Mouse (Mus musculus) E14TG2a.4 (cell line): Measurements from ENCODE around the gene Rasal1.

ENCODE experiments used
- H3K27me3 ChIP-seq: 2 replicates; pipeline ENCODE4 v1.6.1; 2014; ENCODE audit warnings: low read length, control low read depth; ENCODE audit not compliant: insufficient read depth
- H3K36me3 ChIP-seq: 2 replicates; pipeline ENCODE4 v1.6.1; 2014; ENCODE audit warnings: low read length, control low read depth; ENCODE audit not compliant: insufficient read depth
- H3K4me1 ChIP-seq: replicated peaks from 2 replicates; pipeline ENCODE4 v1.6.1; 2014; ENCODE audit warnings: low read depth, low read length, control low read depth
- H3K4me3 ChIP-seq: replicated peaks from 2 replicates; pipeline ENCODE4 v1.5.1; 2014; ENCODE audit warnings: mild to moderate bottlenecking, low read length
- H3K9me3 ChIP-seq: 2 replicates; pipeline ENCODE4 v1.6.1; 2014; ENCODE audit warnings: low read length, control low read depth
- CTCF ChIP-seq: conservative IDR thresholded peaks from 2 replicates; pipeline ENCODE4 v1.5.1; 2014; ENCODE audit warnings: low read length
- NANOG ChIP-seq: IDR thresholded peaks from 2 replicates; pipeline ENCODE4 v1.6.1; 2014; ENCODE audit warnings: borderline replicate concordance, low read length, mixed read lengths
- POU5F1 ChIP-seq: IDR thresholded peaks from 2 replicates; pipeline ENCODE4 v1.6.1; 2014; ENCODE audit warnings: low read length, borderline replicate concordance

Gene Rasal1

GRCm38 (mm10) chr5:120618778-120619177, 29.8 kb upstream of the Rasal1 start:
- TF ChIP-seq POU5F1: no peak
- TF ChIP-seq NANOG: no peak
- no peak for TF ChIP-seq CTCF
- no peaks in the 10 kb centered on the region for H3K9me3 ChIP-seq
- peaks cover 90% of the 10 kb centered on the region for H3K36me3 ChIP-seq
- peaks cover 95% of the 10 kb centered on the region for H3K4me1 ChIP-seq
- H3K27me3 ChIP-seq: no peaks in the 10 kb centered on the region
- H3K4me3 ChIP-seq: peak overlapping the region; percentile 50

GRCm38 (mm10) chr5:120619201-120619600, 29.4 kb upstream of the Rasal1 start:
- Histone ChIP-seq H3K9me3 (no peaks in the 10 kb centered on the region), H3K4me1 (peaks cover 95% of the 10 kb centered on the region), H3K27me3 (no peaks in the 10 kb centered on the region), H3K36me3 (peaks cover 94% of the 10 kb centered on the region), H3K4me3 (peak overlapping the region; percentile 50; the same call in 1 of the 2 replicates)
- TF ChIP-seq POU5F1 (no peak), CTCF (peak; percentile 98), NANOG (no peak)

GRCm38 (mm10) chr5:120620375-120621077, 28.1 kb upstream of the Rasal1 start:
- no peaks in the 10 kb centered on the region for H3K27me3 ChIP-seq
- peak overlapping the region; percentile 39; the same call in 1 of the 2 replicates for H3K4me3 ChIP-seq
- H3K4me1 ChIP-seq: peaks cover 94% of the 10 kb centered on the region
- TF ChIP-seq POU5F1: no peak
- TF ChIP-seq CTCF: peak; percentile 99
- H3K36me3 ChIP-seq: peaks cover 100% of the 10 kb centered on the region
- H3K9me3 ChIP-seq: no peaks in the 10 kb centered on the region

GRCm38 (mm10) chr5:120621078-120621765, 27.4 kb upstream of the Rasal1 start:
- no peaks in the 10 kb centered on the region for H3K27me3 ChIP-seq
- H3K36me3 ChIP-seq: peaks cover 100% of the 10 kb centered on the region
- H3K9me3 ChIP-seq: no peaks in the 10 kb centered on the region
- peaks cover 95% of the 10 kb centered on the region for H3K4me1 ChIP-seq
- 0 out of 2 replicates have a peak overlapping the region, but pooled peaks have one; percentile 14 for H3K4me3 ChIP-seq
- TF ChIP-seq NANOG (no peak), CTCF (no peak), POU5F1 (no peak)

DNA sequence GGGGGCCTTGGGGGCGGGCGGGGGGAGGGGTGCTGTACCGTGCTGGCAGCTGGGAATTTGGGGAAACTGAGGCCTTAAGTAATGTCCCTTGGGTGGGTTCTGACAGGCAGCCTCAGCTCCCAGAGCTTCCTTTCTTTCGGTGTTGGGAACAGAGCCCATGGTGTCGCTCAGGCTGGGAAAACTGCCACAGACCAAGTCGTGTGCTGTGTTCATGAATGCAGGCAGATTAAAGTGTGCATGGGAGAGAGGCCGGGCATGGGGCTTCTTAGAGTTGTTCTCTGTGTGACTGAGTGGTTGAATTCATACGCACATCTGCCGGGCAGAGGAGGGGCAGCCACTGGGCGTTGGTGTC, 26.8 kb upstream of the Rasal1 start:
- Histone ChIP-seq H3K4me1 (peaks cover 93% of the 10 kb centered on the region), H3K4me3 (0 out of 2 replicates have a peak overlapping the region, but pooled peaks have one; percentile 20), H3K9me3 (no peaks in the 10 kb centered on the region), H3K27me3 (no peaks in the 10 kb centered on the region), H3K36me3 (peaks cover 98% of the 10 kb centered on the region)
- no peak for TF ChIP-seq CTCF
- TF ChIP-seq POU5F1: no peak
- TF ChIP-seq NANOG: no peak

DNA sequence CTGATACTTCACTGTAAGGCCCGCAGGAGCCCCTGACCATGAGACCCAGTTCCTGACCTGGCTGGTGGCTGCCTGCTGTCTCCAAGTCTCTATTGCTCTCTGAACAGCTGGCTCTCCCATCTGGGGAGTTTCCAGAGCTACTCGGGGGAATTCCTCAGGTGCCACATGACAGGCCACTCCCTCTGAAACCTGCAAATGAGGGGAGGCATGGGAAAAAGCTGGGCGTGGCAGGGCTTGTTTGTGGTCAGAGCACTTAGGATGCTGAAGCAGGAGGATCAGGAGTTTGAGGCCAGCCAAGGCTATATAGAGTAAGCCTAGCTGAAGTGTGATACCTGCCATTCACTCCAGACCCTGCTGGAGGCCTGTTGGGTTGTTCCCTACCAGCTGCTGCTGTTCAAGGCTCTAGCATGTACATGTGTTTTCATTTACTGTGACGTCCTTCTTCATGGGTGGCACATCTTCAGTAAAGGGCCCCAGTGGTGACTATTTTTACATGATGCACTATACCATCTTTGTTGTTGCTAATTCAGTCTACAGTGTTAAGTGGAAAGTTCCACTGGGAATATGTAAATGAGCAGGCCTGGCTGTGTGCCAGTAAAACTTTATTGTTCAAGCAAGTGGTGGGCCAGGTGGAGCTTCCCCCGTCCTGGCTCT, 26.3 kb upstream of the Rasal1 start:
- no peaks in the 10 kb centered on the region for H3K9me3 ChIP-seq
- TF ChIP-seq POU5F1 (no peak), CTCF (no peak), NANOG (no peak)
- peaks cover 98% of the 10 kb centered on the region for H3K36me3 ChIP-seq
- H3K4me1 ChIP-seq: peaks cover 93% of the 10 kb centered on the region
- H3K27me3 ChIP-seq: no peaks in the 10 kb centered on the region
- H3K4me3 ChIP-seq: 0 out of 2 replicates have a peak overlapping the region, but pooled peaks have one; percentile 20

- Histone ChIP-seq H3K9me3 (no peaks in the 10 kb centered on the region), H3K4me3 (no peak overlapping the region), H3K27me3 (no peaks in the 10 kb centered on the region), H3K4me1 (peaks cover 93% of the 10 kb centered on the region), H3K36me3 (peaks cover 98% of the 10 kb centered on the region)
- TF ChIP-seq NANOG: no peak
- TF ChIP-seq POU5F1: no peak
- no peak for TF ChIP-seq CTCF
Measured at GRCm38 (mm10) chr5:120624427-120624826, 24.2 kb upstream of the Rasal1 start.

DNA sequence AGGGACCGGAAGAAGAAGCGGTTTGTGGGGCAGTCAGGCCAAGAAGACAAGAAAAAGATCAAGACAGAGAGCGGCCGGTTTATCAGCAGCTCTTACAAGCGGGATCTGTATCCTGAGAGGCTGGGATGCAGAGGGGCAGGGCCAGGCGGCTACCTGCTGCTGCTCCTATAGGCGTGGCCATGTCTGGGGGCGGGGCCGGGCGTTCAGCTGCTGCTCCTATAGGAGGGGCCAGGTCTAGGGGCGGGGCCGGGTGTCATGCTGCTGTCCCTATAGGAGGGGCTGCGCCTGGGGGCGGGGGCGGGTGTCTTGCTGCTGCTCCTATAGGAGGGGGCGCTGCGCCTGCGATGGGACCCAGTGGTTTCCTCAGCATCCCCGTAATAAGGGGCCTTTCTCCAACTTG, 22.2 kb upstream of the Rasal1 start:
- Histone ChIP-seq H3K4me3 (peak overlapping the region; percentile 39; the same call in 1 of the 2 replicates), H3K9me3 (no peaks in the 10 kb centered on the region), H3K27me3 (peaks cover 14% of the 10 kb centered on the region), H3K36me3 (peaks cover 79% of the 10 kb centered on the region), H3K4me1 (peaks cover 93% of the 10 kb centered on the region)
- TF ChIP-seq CTCF (no peak), POU5F1 (no peak), NANOG (no peak)
